26 mouse cellular contexts compared by ENCODE assay signal in genomic region chr7:44275546-44275945, GRCm38 (mm10). TPM values are rescaled to one million over a fixed set of nuclear protein-coding genes. Genes with fewer than 3 reads are reported as not detected.
A peak's percentile ranks its signal among the peaks of the same experiment; 100 is the strongest.
DNase-seq lines count a peak whose midpoint lies in the region; ATAC-seq and TF ChIP-seq lines count a peak whose summit lies in the region.
"Had no signal": no experiment of that assay in that cellular context is flagged by ENCODE, and none has a peak within 500 bp of the region (broad histone marks: within the 10 kb centered on the region; RNA-seq: fewer than 3 reads in every experiment).

No protein-coding gene starts in this region.

- WGBS in midbrain, postnatal 0 days, result 78% methylated on average over 3 of the region's 3 CpGs
- WGBS in midbrain, embryonic 16.5 days, result 82% methylated on average over 3 of the region's 3 CpGs

- H3K9me3 ChIP-seq in midbrain, postnatal 0 days (ENCODE audit: low read length), result no peaks in the 10 kb centered on the region
- no peaks in the 10 kb centered on the region for H3K9me3 ChIP-seq in midbrain, embryonic 16.5 days (replicated peaks; ENCODE audit: control insufficient read depth, low read length, poor library complexity, severe bottlenecking)
- no peaks in the 10 kb centered on the region for H3K9me3 ChIP-seq in ES-Bruce4 (replicated peaks; ENCODE audit: control insufficient read depth, insufficient read depth, low read length, poor library complexity, severe bottlenecking)
- H3K9me3 ChIP-seq: embryonic facial prominence, embryonic 12.5 days; forebrain, embryonic 15.5 days; heart, embryonic 13.5 days; hindbrain, embryonic 15.5 days had no signal

- H3K4me3 ChIP-seq in layer of hippocampus, adult 2 months, result no peak overlapping the region
- no peak overlapping the region for H3K4me3 ChIP-seq in midbrain, postnatal 0 days (ENCODE audit: low read depth, low read length)
- no peak overlapping the region for H3K4me3 ChIP-seq in midbrain, embryonic 16.5 days (ENCODE audit: low read depth, low read length)
- H3K4me3 ChIP-seq in ES-Bruce4 (ENCODE audit: low read depth, low read length), result no peak overlapping the region
- H3K4me3 ChIP-seq: embryonic facial prominence, embryonic 12.5 days; forebrain, embryonic 15.5 days; heart, embryonic 13.5 days; hindbrain, embryonic 15.5 days had no signal

- H3K9ac ChIP-seq in midbrain, postnatal 0 days (replicated peaks; ENCODE audit: low read length, poor library complexity, severe bottlenecking), result no peak overlapping the region
- H3K9ac ChIP-seq in midbrain, embryonic 16.5 days (ENCODE audit: low read depth, low read length), result no peak overlapping the region
- no peak overlapping the region for H3K9ac ChIP-seq in ES-Bruce4 (ENCODE audit: low read depth, poor library complexity, severe bottlenecking)
- H3K9ac ChIP-seq: embryonic facial prominence, embryonic 12.5 days; forebrain, embryonic 15.5 days; heart, embryonic 13.5 days; hindbrain, embryonic 15.5 days had no signal

- TF ChIP-seq CTCF in layer of hippocampus, adult 2 months (conservative IDR thresholded peaks at IDR 0.05), result 0 out of 2 replicates have a peak, but pooled peaks have one; percentile 13
- TF ChIP-seq CTCF in midbrain, postnatal 0 days (IDR thresholded peaks at IDR 0.05), result 0 out of 2 replicates have a peak, but pooled peaks have one; percentile 8
- TF ChIP-seq CTCF in ES-Bruce4 (IDR thresholded peaks at IDR 0.05; ENCODE audit: low read depth, low read length), result peak; percentile 27

- DNase-seq in layer of hippocampus, adult 2 months (ENCODE audit: low spot score in 2 of 2), result no peak
- no peak for DNase-seq in layer of hippocampus, postnatal 14 days (ENCODE audit: low spot score in 2 of 2)
- no peak for DNase-seq in midbrain, postnatal 0 days (ENCODE audit: low spot score)
- peak; percentile 18 for DNase-seq in splenic B cell, adult 2 months (ENCODE audit: low read depth, low spot score)
- DNase-seq in lung, postnatal 10 days, result no peak
- DNase-seq in layer of hippocampus, postnatal 36 days, result no peak
- DNase-seq: adrenal gland, adult 8-10 months; adrenal gland, postnatal 36 days; cerebellum, adult 8-10 months; cerebellum, postnatal 14 days; gastrocnemius, postnatal 25 days; heart, postnatal 36 days had no signal

- no peak overlapping the region for H3K4me2 ChIP-seq in midbrain, postnatal 0 days (ENCODE audit: low read depth, low read length, poor library complexity, severe bottlenecking)
- H3K4me2 ChIP-seq in midbrain, embryonic 16.5 days (ENCODE audit: low read length), result no peak overlapping the region
- H3K4me2 ChIP-seq: embryonic facial prominence, embryonic 12.5 days; forebrain, embryonic 15.5 days; heart, embryonic 13.5 days; hindbrain, embryonic 15.5 days had no signal

- no peak overlapping the region for H3K27ac ChIP-seq in layer of hippocampus, adult 2 months
- H3K27ac ChIP-seq in midbrain, postnatal 0 days (ENCODE audit: low read depth, low read length), result no peak overlapping the region
- no peak overlapping the region for H3K27ac ChIP-seq in midbrain, embryonic 16.5 days (ENCODE audit: low read length)
- H3K27ac ChIP-seq in ES-Bruce4 (ENCODE audit: insufficient read depth, low read length), result no peak overlapping the region
- H3K27ac ChIP-seq: embryonic facial prominence, embryonic 12.5 days; forebrain, embryonic 15.5 days; heart, embryonic 13.5 days; hindbrain, embryonic 15.5 days had no signal

- no peaks in the 10 kb centered on the region for H3K4me1 ChIP-seq in midbrain, postnatal 0 days (ENCODE audit: insufficient read depth, low read length)
- H3K4me1 ChIP-seq in midbrain, embryonic 16.5 days (ENCODE audit: control insufficient read depth, insufficient read depth, low read length), result no peaks in the 10 kb centered on the region
- H3K4me1 ChIP-seq in ES-Bruce4 (ENCODE audit: control insufficient read depth, insufficient read depth, low read length), result peaks cover 2% of the 10 kb centered on the region
- H3K4me1 ChIP-seq: embryonic facial prominence, embryonic 12.5 days; forebrain, embryonic 15.5 days; heart, embryonic 13.5 days; hindbrain, embryonic 15.5 days had no signal

- no peak for TF ChIP-seq POLR2A in ES-Bruce4 (IDR thresholded peaks at IDR 0.05; ENCODE audit: insufficient read depth, low read length)

- ATAC-seq in midbrain, postnatal 0 days (ENCODE audit: low FRiP score), result no peak
- ATAC-seq in midbrain, embryonic 16.5 days, result no peak
- ATAC-seq: forebrain, embryonic 15.5 days had no signal

- H3K36me3 ChIP-seq in midbrain, postnatal 0 days (ENCODE audit: insufficient read depth, low read length), result no peaks in the 10 kb centered on the region
- H3K36me3 ChIP-seq in midbrain, embryonic 16.5 days (ENCODE audit: control insufficient read depth, insufficient read depth, low read length), result no peaks in the 10 kb centered on the region
- H3K36me3 ChIP-seq in ES-Bruce4 (ENCODE audit: control insufficient read depth, insufficient read depth, low read length, poor library complexity, severe bottlenecking), result no peaks in the 10 kb centered on the region
- H3K36me3 ChIP-seq in splenic B cell, adult 2 months (ENCODE audit: control insufficient read depth, insufficient read depth, low read length, poor library complexity, severe bottlenecking), result no peaks in the 10 kb centered on the region
- H3K36me3 ChIP-seq: embryonic facial prominence, embryonic 12.5 days; forebrain, embryonic 15.5 days; heart, embryonic 13.5 days; hindbrain, embryonic 15.5 days had no signal

- H3K27me3 ChIP-seq in midbrain, postnatal 0 days (ENCODE audit: insufficient read depth, low read length), result 0 out of 2 replicates have a peak, but pooled peaks cover 4% of the 10 kb centered on the region
- H3K27me3 ChIP-seq in midbrain, embryonic 16.5 days (ENCODE audit: control insufficient read depth, insufficient read depth, low read depth, low read length), result no peaks in the 10 kb centered on the region
- H3K27me3 ChIP-seq in ES-Bruce4 (ENCODE audit: control insufficient read depth, insufficient read depth, low read length, poor library complexity, severe bottlenecking), result no peaks in the 10 kb centered on the region
- H3K27me3 ChIP-seq in splenic B cell, adult 2 months (ENCODE audit: control insufficient read depth, insufficient read depth, low read length, poor library complexity, severe bottlenecking), result no peaks in the 10 kb centered on the region; the same call in 1 of the 2 replicates

- TF ChIP-seq EP300 in ES-Bruce4 (IDR thresholded peaks at IDR 0.05; ENCODE audit: insufficient read depth, low read depth, low read length), result no peak

RNA-seq across cellular contexts. Expression of gene Gm15517, which starts 14.3 kb away (rescaled TPM):
- not detected for total RNA-seq in layer of hippocampus, adult 2 months (2021)
- not detected for total RNA-seq in layer of hippocampus, postnatal 14 days (2021)
- total RNA-seq in midbrain, postnatal 0 days (2014; rRNA removed), result not detected in 2 replicates
- not detected in 2 replicates for polyA plus RNA-seq in midbrain, postnatal 0 days (2015; fragmentation: Nextera tagmentation; extraction: Ambion mirVana)
- not detected in 2 replicates for polyA plus RNA-seq in midbrain, embryonic 16.5 days (2015; fragmentation: Nextera tagmentation; extraction: Ambion mirVana)
- not detected in 2 replicates for polyA plus RNA-seq in ES-Bruce4 (2011; ENCODE audit: insufficient read depth, insufficient read length, low read depth, missing spikeins)
- total RNA-seq in layer of hippocampus, postnatal 36 days (2021), result not detected
- total RNA-seq: adrenal gland, adult 8-10 months; adrenal gland, postnatal 36 days; gastrocnemius, postnatal 25 days; granulocyte monocyte progenitor cell, adult 5-6 weeks; heart, adult 8-10 months; heart, postnatal 36 days; MEL had no signal
- polyA plus RNA-seq: C2C12; cortical plate, adult 2 months; embryonic facial prominence, embryonic 12.5 days; forebrain, embryonic 11.5 days; forebrain, embryonic 15.5 days; heart, embryonic 13.5 days; heart, postnatal 0 days; hindbrain, embryonic 11.5 days had no signal

RNA-seq across cellular contexts. Expression of gene Acp4, which starts 18.4 kb away (rescaled TPM):
- total RNA-seq in layer of hippocampus, adult 2 months (2021), result not detected
- not detected for total RNA-seq in layer of hippocampus, postnatal 14 days (2021)
- total RNA-seq in midbrain, postnatal 0 days (2014; rRNA removed), result not detected in 2 replicates
- polyA plus RNA-seq in midbrain, postnatal 0 days (2015; fragmentation: Nextera tagmentation; extraction: Ambion mirVana), result not detected in 2 replicates
- 0.14 TPM in 1 of 2 replicates, not detected in the other for polyA plus RNA-seq in midbrain, embryonic 16.5 days (2015; fragmentation: Nextera tagmentation; extraction: Ambion mirVana)
- polyA plus RNA-seq in ES-Bruce4 (2011; ENCODE audit: insufficient read depth, insufficient read length, low read depth, missing spikeins), result not detected in 2 replicates
- not detected for total RNA-seq in layer of hippocampus, postnatal 36 days (2021)
- total RNA-seq: adrenal gland, adult 8-10 months; adrenal gland, postnatal 36 days; gastrocnemius, postnatal 25 days; granulocyte monocyte progenitor cell, adult 5-6 weeks; heart, adult 8-10 months; heart, postnatal 36 days had no signal
- polyA plus RNA-seq: C2C12; cortical plate, adult 2 months; forebrain, embryonic 11.5 days; forebrain, embryonic 15.5 days; heart, embryonic 13.5 days; heart, postnatal 0 days; hindbrain, embryonic 11.5 days; hindbrain, embryonic 15.5 days had no signal

RNA-seq across cellular contexts. Expression of gene 2410002F23Rik, which starts 29.0 kb away (rescaled TPM):
- total RNA-seq in layer of hippocampus, adult 2 months (2021), result 10 to 100 TPM; 87.8 to 90.3 TPM
- 100 to 1,000 TPM in 1 of 2 experiments, 10 to 100 TPM in 1; 83.1 to 105 TPM for total RNA-seq in layer of hippocampus, postnatal 14 days (2021)
- 329 and 379 TPM in 2 replicates for total RNA-seq in midbrain, postnatal 0 days (2014; rRNA removed)
- polyA plus RNA-seq in midbrain, postnatal 0 days (2015; fragmentation: Nextera tagmentation; extraction: Ambion mirVana), result 279 and 286 TPM in 2 replicates
- polyA plus RNA-seq in midbrain, embryonic 16.5 days (2015; fragmentation: Nextera tagmentation; extraction: Ambion mirVana), result 225 and 237 TPM in 2 replicates
- 76.7 and 89.3 TPM in 2 replicates for polyA plus RNA-seq in ES-Bruce4 (2011; ENCODE audit: insufficient read depth, insufficient read length, low read depth, missing spikeins)
- 10 to 100 TPM; 82.0 to 92.1 TPM for total RNA-seq in layer of hippocampus, postnatal 36 days (2021)

RNA-seq across cellular contexts. Expression of gene 1700028J19Rik, which starts 29.1 kb away (rescaled TPM):
- total RNA-seq in layer of hippocampus, adult 2 months (2021), result under 1 TPM; 0.79 to 0.92 TPM
- total RNA-seq in layer of hippocampus, postnatal 14 days (2021), result 1 to 10 TPM; 1.4 to 1.5 TPM
- 0.38 and 0.88 TPM in 2 replicates for total RNA-seq in midbrain, postnatal 0 days (2014; rRNA removed)
- polyA plus RNA-seq in midbrain, postnatal 0 days (2015; fragmentation: Nextera tagmentation; extraction: Ambion mirVana), result 1.6 and 2.2 TPM in 2 replicates
- polyA plus RNA-seq in midbrain, embryonic 16.5 days (2015; fragmentation: Nextera tagmentation; extraction: Ambion mirVana), result 1.1 and 1.5 TPM in 2 replicates
- 0.65 and 1.3 TPM in 2 replicates for polyA plus RNA-seq in ES-Bruce4 (2011; ENCODE audit: insufficient read depth, insufficient read length, low read depth, missing spikeins)
- 1 to 10 TPM in 1 of 2 experiments, under 1 TPM in 1; 0.99 to 1.2 TPM for total RNA-seq in layer of hippocampus, postnatal 36 days (2021)

RNA-seq across cellular contexts. Expression of gene Clec11a, which starts 31.2 kb away (rescaled TPM):
- total RNA-seq in layer of hippocampus, adult 2 months (2021), result 1 to 10 TPM; 3.0 to 3.5 TPM
- total RNA-seq in layer of hippocampus, postnatal 14 days (2021), result 1 to 10 TPM; 2.5 to 2.8 TPM
- total RNA-seq in midbrain, postnatal 0 days (2014; rRNA removed), result 3.2 and 3.9 TPM in 2 replicates
- 3.5 and 3.8 TPM in 2 replicates for polyA plus RNA-seq in midbrain, postnatal 0 days (2015; fragmentation: Nextera tagmentation; extraction: Ambion mirVana)
- 4.0 and 4.2 TPM in 2 replicates for polyA plus RNA-seq in midbrain, embryonic 16.5 days (2015; fragmentation: Nextera tagmentation; extraction: Ambion mirVana)
- polyA plus RNA-seq in ES-Bruce4 (2011; ENCODE audit: insufficient read depth, insufficient read length, low read depth, missing spikeins), result 0.75 and 0.87 TPM in 2 replicates
- total RNA-seq in layer of hippocampus, postnatal 36 days (2021), result 1 to 10 TPM; 2.9 to 3.8 TPM
